Mouse (Mus musculus) right cerebral cortex, postnatal 14 days (tissue): ENCODE measurements around the gene Ccdc17.

Experiments used
- DNase-seq: peaks from one replicate; pipeline ENCODE4 v3.0.0; 2022

The Ccdc17 gene

DNA sequence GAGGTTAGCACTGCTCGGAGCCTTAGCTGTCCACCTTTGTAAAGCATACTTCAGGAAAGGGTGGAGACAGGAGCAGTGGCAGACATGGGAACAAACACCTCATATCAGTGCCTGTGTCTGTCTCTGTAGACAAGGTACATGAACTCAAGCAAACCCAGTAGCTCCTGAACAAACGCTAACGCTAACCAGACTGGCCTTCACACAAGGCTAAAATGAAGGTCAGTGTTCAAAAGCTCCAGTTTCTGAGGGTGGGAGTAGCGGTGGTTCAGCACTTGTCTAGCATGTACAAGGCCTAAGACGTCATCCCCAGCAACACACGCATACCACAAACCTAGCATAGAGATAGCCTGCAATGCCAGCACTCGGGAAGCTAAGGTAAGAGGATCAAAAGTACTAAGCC is 49.2 kb downstream of the Ccdc17 start:
- no peak for DNase-seq

GRCm38 (mm10) chr4:116649411-116649810 is 53.0 kb downstream of the Ccdc17 start:
- DNase-seq, result no peak
